Mouse (Mus musculus) inflammation-experienced regulatory T-cells, adult 6 months (primary cell): ENCODE results near the gene Nav2. TPM values are rescaled to one million over a fixed set of nuclear protein-coding genes. Genes with fewer than 3 reads are reported as not detected.

Source experiments
- ATAC-seq: one replicate; pipeline ENCODE4 v1.8.0; 2017
- polyA plus RNA-seq, 3 experiments: library from polyadenylated mRNA; unstranded; fragments of 100-300 nt; shearing (Covaris generic); gene quantifications; one replicate each; pipeline ENCODE4 v1.2.1; 2017

Nav2 gene
- polyA plus RNA-seq, 3 experiments from 2014 or later, result 27.1 to 51.3 (median 35.8) TPM

DNA sequence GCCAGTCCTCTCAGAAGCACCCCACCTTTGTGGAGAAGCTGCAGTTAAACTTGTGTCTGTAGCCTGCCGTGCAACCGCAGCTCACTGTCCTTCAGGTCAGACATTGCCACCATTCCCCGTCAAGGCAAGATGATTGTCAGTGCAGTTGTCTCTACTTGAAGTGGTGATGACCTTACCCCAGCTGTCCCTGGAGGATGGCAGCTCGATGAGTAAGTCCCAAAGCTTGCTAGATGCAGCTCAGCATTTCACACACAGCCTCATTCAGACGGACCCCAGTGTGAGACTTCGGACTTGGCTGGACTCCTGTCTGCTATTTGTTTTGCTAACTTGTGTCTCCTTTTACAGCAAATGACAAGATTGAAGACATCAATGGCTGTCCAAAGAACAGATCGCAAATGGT lies 463.5 kb downstream of the Nav2 start:
- no peak for ATAC-seq

DNA sequence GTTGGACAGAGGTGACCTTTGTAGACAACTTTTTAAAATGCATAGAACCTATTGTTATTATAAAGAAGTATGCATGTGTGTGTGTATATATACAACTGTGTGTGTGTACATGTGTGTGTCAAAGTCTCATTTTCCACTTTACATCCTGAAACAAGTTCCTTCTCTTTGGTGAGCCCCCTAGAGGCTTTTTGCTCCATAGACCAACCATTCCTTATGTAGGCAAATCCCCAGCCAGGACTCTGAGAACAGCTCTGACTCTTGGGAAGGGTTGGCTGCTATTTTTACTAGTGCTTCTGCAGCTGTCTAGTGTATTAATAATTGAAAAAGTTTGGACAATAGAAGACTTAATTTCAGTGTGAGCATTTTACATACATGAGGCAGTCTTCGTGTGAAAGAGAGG lies 464.7 kb downstream of the Nav2 start:
- no peak for ATAC-seq

DNA sequence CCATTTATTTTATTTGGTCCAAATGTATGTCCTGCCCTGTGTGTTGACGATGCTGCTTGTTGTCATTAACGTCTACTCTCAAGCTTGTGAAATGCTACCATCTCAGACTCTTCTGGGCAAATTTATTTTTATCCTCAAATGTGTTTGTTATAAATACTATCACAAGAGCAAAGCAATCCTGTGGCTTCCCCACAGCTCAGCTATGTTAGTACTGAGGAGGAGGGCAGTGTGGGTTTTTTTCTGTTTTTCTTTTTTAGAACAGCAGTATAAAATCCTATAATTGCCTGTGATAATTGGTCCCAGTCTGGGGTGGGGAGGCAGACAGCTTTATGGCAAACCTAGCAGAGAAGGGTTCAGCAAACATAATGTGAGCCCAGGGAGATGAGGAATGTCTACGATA lies 465.1 kb downstream of the Nav2 start:
- no peak for ATAC-seq

DNA sequence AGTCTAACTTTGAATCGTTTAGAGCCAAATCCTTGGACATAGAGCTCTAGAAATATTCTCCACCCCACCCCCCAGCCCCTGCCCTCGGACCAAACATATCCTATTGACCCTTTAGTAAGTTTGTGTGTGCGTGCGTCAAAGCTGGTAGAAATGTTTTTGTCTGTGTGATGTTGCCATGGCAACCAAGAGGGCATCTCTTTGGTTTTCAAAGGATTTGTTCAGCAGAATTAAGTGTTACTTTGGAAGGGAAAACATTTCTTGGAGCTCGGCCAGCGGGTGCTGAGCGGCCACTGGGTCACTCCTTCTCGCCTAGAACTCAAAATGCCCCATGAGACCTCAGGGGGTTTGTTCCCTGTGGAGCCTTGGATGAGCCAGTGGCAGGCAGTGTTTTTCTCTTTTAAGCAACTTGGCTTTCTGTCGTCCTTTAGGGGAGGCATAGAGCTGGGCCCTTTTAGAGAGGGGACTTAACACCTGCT lies 467.0 kb downstream of the Nav2 start:
- ATAC-seq, result no peak

GRCm38 (mm10) chr7:49378608-49379007 lies 470.1 kb downstream of the Nav2 start:
- ATAC-seq, result no peak

DNA sequence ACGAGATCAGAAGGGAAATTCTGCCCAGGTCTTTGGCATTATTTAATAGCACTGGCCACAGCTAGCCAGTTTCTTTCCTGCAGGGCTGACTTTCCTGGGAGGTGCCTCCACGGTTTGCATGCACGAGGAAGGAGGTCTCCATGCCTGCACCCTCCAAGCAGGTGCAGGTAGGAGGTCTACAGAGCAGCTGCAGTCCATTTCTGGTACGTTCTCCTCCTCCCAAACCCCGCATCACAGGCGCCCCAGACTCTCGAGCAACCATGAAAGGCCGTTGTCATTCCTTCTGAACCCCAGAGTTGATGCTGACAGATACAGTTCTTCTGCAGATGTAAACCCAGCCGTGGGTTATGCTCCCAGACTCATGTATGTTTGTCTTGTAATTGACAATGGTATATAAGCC lies 472.4 kb downstream of the Nav2 start:
- no peak for ATAC-seq

DNA sequence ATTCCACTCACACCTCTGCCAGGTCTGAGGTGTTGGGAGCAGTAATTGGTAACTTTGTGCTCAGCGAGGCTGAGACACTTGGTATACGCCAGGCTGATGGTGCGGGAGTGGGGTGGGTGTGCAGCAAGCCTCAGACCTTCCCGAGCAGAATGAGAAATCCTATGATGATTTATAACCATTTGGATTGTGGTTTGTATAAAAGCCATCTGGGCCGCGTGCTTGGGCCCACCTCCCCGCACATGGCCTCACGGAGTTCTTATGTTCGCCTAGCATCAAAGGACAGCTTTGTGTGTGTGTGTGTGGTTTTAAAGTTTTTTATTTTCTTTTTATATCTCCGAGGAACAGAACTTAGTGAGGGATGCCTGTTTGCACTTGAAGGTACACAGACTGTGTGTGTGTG lies 474.4 kb downstream of the Nav2 start:
- no peak for ATAC-seq

DNA sequence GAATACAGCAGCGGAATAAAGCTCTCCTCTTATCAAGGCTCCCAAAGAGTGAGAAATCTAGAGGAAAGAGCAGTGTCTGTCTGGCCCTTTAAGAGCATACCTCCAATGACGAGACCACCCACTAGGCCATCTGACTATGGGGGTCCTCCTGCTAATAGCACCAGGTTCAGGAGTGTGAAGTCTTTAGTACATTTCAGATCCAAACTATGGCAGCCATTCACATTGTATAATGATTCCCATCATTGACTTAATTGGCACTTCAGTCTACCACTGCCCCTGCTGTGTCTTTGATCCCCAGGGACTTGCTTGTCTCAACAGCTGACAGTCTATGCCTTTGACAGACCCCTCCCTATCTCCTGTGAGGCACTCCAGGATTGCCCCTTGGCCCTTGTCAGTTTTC lies 479.6 kb downstream of the Nav2 start:
- ATAC-seq, result no peak

GRCm38 (mm10) chr7:49390312-49390711 lies 481.8 kb downstream of the Nav2 start:
- ATAC-seq, result no peak

DNA sequence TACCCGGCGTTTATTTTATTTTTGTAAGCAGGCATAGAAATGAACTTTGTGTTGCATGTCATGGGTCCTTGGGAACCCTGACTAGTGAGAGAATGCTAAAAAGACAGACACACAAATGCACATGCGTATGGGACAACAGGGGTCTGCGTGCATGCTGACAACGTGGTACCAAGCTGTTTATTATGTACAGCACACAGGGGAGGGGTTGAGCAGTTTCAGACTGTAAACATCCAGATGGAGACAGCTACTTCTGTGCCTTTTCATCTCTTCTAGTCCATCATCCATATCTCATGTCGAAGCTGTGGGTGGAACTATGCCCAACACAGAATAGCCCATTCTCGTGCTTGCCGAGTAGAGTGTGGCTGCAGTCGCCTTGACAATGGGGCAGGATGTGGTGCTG lies 482.3 kb downstream of the Nav2 start:
- ATAC-seq, result no peak

DNA sequence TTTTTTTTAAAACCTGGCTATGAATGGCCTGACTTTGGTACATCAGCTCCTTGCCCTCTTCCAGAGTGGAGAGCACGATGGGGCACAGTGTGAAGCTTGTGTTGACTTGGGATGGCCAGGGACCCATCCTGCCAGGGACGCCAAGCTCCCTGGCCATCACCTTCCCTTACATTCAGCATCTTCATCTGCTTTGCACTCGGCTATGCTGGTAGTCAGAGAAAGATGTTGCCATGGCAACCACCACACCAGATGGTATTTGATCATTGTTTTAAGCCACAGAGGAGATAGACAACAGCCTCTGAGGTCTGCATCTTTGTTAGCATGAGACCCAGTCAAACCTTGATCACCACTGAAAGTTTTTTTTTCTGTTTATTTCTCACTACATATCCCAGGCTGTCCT lies 483.7 kb downstream of the Nav2 start:
- no peak for ATAC-seq

DNA sequence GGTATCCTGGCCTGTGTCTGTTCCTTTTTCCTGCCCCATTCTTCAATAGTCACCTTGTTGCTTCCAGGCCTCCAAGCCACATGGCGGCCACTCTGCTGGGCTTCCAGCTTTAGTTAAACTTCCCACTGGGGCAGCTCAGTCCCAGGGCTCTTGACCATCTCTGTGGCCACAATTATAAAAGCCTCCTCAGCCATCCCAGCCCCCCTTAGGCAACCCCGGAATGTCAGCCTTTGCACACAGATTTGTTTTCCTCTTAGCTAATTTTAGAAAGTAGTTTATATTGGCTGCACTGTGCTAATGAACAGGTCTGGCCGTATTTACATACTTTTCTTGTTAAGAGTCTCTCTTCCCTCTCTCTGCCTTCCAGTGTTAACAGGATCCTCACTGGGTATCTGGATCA lies 484.3 kb downstream of the Nav2 start:
- no peak for ATAC-seq

DNA sequence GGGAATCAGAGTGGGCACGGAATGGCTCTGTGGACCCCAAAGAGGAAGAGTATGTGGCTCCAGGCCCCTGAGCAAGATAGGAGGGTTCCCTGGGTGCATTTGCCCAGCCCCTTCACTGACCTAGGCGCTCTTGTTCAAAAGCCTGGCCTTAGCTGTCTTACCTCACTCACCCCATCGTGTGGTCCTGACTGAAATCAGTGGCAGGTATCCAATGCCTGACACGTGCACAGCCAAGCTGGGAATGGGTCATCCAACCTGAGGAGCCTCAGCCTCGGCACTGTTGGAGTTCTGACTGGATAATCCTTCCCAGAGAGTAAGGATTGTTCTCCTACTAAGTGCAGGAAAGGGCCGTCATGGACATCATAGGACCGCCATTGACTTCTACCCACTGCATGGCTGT lies 485.3 kb downstream of the Nav2 start:
- ATAC-seq, result no peak

- no peak for ATAC-seq
Observed at GRCm38 (mm10) chr7:49396202-49396601, 487.7 kb downstream of the Nav2 start.

DNA sequence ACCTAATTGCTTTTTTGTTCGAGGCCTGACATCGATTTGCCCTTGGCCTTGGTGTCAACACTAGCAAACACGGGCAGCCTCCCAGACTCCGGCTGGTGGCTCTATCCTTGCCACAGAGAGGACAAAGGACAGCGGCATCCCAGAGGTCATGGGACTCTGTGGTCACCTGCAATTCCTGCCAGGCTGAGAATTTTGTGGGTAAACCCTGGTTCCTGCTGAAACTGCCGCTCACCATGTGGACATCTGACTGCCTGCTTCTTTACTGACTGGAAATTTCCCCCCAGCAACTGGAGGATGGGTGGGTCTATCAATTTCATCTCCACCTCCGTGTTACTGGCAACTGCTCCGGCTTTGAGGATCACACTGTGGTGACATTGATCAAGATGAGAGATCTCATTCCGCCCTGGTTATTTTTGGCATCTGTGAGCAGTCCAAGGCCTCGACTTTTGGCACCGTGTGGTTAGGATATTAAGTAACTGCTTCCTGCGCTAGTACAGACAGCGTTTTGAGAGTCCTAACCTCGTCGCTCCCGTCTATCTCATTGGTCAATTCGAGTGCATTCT lies 489.0 kb downstream of the Nav2 start:
- no peak for ATAC-seq

GRCm38 (mm10) chr7:49398020-49398516 lies 489.6 kb downstream of the Nav2 start:
- ATAC-seq, result no peak

GRCm38 (mm10) chr7:49399314-49399713 lies 490.8 kb downstream of the Nav2 start:
- peak; percentile 64 for ATAC-seq

DNA sequence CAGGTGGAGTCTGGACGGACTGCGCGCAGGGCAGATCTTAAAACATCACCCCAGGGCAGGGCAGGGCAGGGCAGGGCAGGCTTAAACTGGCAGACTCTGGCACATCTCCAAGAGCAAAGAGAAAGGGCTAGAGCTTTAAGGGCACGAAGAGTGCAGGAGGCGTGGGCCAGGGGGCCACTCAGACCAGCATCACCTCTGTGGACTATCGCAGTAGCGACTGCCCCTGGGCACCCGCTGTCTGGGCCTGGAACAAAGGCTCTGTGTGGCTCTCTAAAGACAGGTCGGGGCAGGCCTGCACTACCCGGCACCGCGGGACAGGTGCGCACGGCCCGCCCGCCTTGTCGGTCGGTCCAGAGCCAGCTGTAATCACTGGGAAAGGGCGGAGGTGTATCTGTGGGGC lies 491.9 kb downstream of the Nav2 start:
- ATAC-seq, result no peak

DNA sequence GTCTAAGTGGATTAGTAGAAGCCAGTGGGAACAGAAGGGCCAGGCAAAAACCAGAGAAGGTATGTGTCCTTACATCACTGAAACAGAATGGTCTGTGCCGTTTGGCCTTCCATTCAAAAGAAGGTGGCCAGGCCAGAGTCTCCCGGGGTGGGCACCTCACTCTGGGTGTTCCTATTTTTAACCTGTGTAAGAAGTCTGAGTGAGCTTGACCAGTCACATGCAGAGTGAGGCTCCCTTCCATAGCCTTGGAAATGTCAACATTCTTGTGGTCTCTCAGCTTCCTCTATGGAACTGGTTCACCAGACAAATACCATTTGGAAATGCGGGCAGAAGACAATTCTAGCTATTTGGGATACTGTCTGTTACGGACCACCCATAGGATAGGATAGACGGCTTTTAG lies 494.0 kb downstream of the Nav2 start:
- ATAC-seq, result no peak

DNA sequence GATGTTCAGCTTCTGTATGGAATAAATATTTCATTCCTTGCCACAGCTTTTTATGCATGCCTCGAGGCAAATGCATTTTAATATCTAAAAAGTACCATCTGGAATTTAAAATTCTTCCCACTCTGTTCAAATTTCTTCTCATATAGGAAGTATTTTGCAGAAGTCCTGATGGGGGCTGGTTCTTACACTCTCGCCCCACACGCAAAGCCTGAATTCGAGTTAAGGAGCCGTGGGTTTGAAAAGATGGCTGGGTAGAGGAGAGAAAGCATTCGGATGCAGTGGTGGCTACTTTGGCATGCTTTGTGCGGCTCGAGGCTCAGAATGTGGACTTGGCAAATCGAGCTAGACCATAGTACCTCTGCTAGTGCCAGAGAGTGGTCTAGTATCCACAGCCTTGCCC lies 499.2 kb downstream of the Nav2 start:
- no peak for ATAC-seq

DNA sequence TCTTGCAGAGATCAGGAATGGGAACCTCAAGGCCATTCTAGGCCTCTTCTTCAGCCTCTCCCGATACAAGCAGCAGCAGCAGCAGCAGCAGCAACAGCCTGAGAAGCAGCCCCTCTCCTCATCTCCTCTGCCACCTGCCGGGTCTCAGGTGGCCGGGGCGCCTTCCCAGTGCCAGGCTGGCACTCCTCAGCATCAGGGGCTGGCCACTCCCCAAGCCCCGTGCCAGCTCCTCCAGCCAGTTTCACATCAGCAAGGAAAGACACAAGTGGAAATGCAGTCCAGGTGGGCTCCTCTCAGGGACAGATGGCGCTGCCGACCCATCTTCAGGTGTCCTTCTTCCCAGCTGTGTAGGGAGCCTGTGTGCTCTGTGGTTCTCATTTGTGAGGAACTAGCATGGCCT lies 500.1 kb downstream of the Nav2 start:
- no peak for ATAC-seq

DNA sequence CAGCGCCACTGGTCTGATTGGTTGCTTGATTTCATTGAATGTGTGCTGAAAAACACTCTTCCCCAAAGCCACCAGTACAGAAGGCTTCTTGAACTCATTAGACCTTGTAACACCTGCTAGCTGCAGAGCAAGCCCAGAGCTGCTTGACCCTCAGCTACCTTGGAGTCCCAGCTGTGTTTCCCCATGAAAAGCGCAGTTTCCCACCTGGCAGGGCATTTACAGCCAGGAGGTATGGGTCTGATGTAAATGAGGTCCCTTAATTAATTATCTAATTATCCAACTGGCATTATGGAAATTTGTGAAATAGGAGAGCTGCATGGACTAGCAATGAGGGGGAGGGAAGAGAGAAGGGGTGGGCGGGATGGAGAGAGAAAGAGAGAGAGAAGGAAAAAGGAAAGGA lies 500.7 kb downstream of the Nav2 start:
- no peak for ATAC-seq

- no peak for ATAC-seq
Observed at GRCm38 (mm10) chr7:49410188-49410587, 501.7 kb downstream of the Nav2 start.

DNA sequence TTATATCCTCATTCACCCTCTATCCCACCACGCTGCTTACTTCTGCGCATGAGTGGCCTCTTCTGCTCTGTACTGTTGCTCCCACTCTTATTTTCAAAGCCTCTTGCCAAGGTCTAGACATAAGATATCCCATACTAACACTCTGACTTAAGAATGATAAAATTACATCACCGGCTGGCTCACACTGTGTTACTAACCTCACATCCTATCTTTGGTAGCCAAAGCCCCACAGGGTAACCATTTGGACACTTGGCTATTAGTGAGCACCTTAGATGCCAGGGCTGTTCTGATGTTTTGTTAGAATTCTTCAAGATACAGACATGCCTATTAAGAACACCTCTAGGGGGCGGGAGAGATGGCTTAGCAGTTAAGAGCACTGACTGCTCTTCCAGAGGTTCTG lies 502.4 kb downstream of the Nav2 start:
- no peak for ATAC-seq

DNA sequence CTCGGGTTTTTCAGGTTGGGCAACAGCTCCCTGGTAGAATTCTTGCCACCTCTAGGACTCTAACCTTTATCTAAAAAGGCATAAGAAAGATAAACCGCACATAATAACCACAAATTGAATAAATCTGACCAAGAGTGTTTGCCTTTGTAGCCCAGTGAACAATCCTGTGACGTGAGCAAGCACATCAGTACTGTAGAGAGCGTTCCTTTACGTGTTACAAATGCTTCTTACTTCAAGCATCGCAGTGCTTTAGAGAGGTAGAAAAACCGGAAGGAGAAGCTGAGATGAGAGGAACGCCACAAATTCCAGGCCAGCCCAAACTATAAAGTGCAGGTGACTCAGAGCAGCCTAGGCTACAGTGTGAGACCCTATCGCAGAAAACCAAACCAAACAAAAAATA lies 503.3 kb downstream of the Nav2 start:
- no peak for ATAC-seq
